Mouse (Mus musculus) limb, embryonic 14.5 days (tissue): ENCODE data around the gene Shisa8. TPM values are rescaled to one million over a fixed set of nuclear protein-coding genes. Genes with fewer than 3 reads are reported as not detected.

Experiments used
- ATAC-seq: fragments of 200-750 bp; cut with Nextera tagmentation; 2 replicates; pipeline ENCODE4 v1.8.0; 2017; ENCODE audit warnings: low read depth, moderate number of reproducible peaks, moderate TSS enrichment; ENCODE audit not compliant: low FRiP score
- DNase-seq: peaks from one replicate; pipeline ENCODE4 v3.0.0-alpha.2; 2015; ENCODE audit warnings: low spot score
- H3K27ac ChIP-seq: fragments of 300-500 bp; sonication (generic); replicated peaks from 2 replicates; pipeline ENCODE4 v1.5.1; 2014; ENCODE audit warnings: low read depth, mild to moderate bottlenecking, low read length, moderate library complexity, mixed read lengths
- H3K27me3 ChIP-seq: fragments of 300-500 bp; sonication (generic); 2 replicates; pipeline ENCODE4 v1.6.1; 2014; ENCODE audit warnings: low read length, mixed read lengths; ENCODE audit not compliant: control insufficient read depth, insufficient read depth
- H3K36me3 ChIP-seq: fragments of 300-500 bp; sonication (generic); 2 replicates; pipeline ENCODE4 v1.6.1; 2014; ENCODE audit warnings: mild to moderate bottlenecking, low read length, moderate library complexity, mixed read lengths; ENCODE audit not compliant: control insufficient read depth, insufficient read depth
- H3K4me1 ChIP-seq: fragments of 300-500 bp; sonication (generic); 2 replicates; pipeline ENCODE4 v1.6.1; 2014; ENCODE audit warnings: antibody characterized with exemption, low read length, mixed read lengths; ENCODE audit not compliant: control insufficient read depth, insufficient read depth
- H3K4me2 ChIP-seq: fragments of 300-500 bp; sonication (generic); replicated peaks from 2 replicates; pipeline ENCODE4 v1.6.1; 2014; ENCODE audit warnings: low read depth, mild to moderate bottlenecking, low read length, moderate library complexity; ENCODE audit not compliant: severe bottlenecking
- H3K4me3 ChIP-seq: fragments of 300-500 bp; sonication (generic); replicated peaks from 2 replicates; pipeline ENCODE4 v1.5.1; 2014; ENCODE audit warnings: low read length
- H3K9ac ChIP-seq: fragments of 300-500 bp; sonication (generic); 2 replicates; pipeline ENCODE4 v1.6.1; 2014; ENCODE audit warnings: mild to moderate bottlenecking, low read depth, low read length, moderate library complexity; ENCODE audit not compliant: severe bottlenecking
- H3K9me3 ChIP-seq: fragments of 300-500 bp; sonication (generic); 2 replicates; pipeline ENCODE4 v1.6.1; 2016; ENCODE audit warnings: low read length; ENCODE audit not compliant: control insufficient read depth
- POLR2A ChIP-seq: fragments of 200-500 bp; IDR thresholded peaks from 2 replicates; pipeline ENCODE4 v1.8.0; 2012; ENCODE audit warnings: inconsistent platforms, mild to moderate bottlenecking, moderate library complexity, borderline replicate concordance; ENCODE audit not compliant: insufficient read depth, insufficient read length; ENCODE audit errors: extremely low read depth
- WGBS: fragments of 180-500 bp; shearing (Covaris S2); extraction: QIAGEN DNeasy Blood & Tissue Kit; methylation state at CpG from one replicate; pipeline ENCODE4 v1.1.7; 2014; 5-methylcytosine and 5-hydroxymethylcytosine counted together
- microRNA counts: library from miRNA; unstranded; fragments of <30 nt; microRNA quantifications from one replicate; lab custom pipeline; 2016
- microRNA-seq: library from miRNA; unstranded; fragments of <30 nt; microRNA quantifications from one replicate; pipeline ENCODE4, GENCODE M21; 2016
- polyA plus RNA-seq, 2 experiments: library from polyadenylated mRNA; depleted of rRNA in 1 of 2; stranded (reverse) in 1 of 2; unstranded in 1 of 2; fragments of >200 nt; fragmentation: Nextera tagmentation in 1 of 2; extraction: Ambion mirVana in 1 of 2; gene quantifications; 2 replicates each; pipeline versions ENCODE4 v1.2.1 to v1.2.3; 2012 to 2014

The Shisa8 gene
- polyA plus RNA-seq, 2 experiments: 0.41 to 1.1 TPM

DNA sequence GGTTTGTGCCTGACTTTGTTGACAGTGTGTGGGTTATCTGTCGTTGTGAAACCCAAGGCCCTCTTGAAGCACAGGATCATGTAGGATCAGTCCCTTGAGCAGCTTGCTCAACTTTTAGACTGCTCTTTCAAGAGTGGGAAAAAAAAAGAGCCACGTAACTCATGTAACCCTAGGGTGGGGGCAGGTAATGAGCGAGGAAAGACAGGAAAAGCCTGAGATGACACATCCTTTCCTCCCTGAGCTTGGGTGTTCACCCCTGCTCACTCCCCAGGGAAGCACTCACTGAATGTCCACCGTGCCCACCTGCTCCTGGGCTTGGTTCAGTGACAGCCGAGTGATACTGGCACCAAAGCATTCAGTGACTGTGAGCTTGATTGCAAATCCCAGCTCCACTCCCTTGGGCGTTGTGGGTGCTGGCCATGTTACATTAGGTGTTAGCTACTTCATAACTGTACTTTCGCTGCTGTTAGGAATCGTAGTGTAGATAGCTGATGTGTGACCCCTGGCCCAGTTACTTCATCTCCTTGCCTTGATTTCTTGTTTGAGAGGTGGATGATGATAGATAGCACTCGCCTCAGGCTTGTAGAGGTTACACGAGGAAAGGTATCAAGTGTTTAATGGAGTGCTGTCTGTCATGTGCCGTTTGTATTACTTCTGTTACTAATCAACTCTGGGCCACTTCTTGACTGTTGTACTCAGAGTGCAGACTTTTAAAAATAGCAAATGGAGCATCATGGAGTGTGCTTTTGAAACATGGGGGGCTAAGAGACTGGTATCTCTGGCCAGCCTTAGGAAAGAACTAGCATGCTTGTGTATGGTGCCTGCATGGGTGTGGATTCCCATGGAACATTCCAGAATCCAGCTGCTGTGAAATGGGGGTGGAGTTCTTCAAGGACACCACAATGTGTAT is 51.6 kb downstream of the Shisa8 start:
- no peak overlapping the region; the same call in 1 of the 2 replicates for H3K4me2 ChIP-seq
- no peak overlapping the region for H3K4me3 ChIP-seq
- peaks cover 33% of the 10 kb centered on the region for H3K4me1 ChIP-seq
- TF ChIP-seq POLR2A: no peak
- no peak for ATAC-seq
- no peak for DNase-seq
- no peaks in the 10 kb centered on the region for H3K9me3 ChIP-seq
- no peak overlapping the region for H3K27ac ChIP-seq
- H3K36me3 ChIP-seq: no peaks in the 10 kb centered on the region; the same call in 1 of the 2 replicates
- H3K27me3 ChIP-seq: no peaks in the 10 kb centered on the region
- WGBS: 68% methylated on average over 11 of the region's 11 CpGs
- H3K9ac ChIP-seq: no peak overlapping the region

DNA sequence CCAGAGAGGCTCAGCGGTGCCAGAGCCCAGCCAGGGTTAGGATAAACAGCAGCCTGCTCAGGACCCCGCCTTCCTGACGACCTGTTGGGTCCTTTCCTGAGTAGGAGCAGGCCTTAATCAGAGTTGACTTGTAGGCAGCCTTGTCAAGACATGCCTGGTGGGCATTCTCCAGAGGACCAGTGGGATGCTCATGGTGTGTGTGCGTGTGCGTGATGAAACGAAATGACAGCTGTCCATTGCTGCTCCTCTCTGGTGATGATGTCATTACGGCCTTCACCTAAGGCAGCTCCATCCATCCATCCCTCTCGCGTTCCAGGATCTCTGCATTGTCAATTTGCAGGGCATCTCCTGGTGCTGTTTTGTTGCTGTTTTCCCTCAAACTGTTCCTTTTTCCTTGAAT is 53.1 kb downstream of the Shisa8 start:
- Histone ChIP-seq H3K27me3 (no peaks in the 10 kb centered on the region), H3K4me1 (peaks cover 25% of the 10 kb centered on the region), H3K4me2 (no peak overlapping the region), H3K27ac (0 out of 2 replicates have a peak overlapping the region, but pooled peaks have one; percentile 20), H3K9me3 (no peaks in the 10 kb centered on the region), H3K4me3 (no peak overlapping the region), H3K36me3 (no peaks in the 10 kb centered on the region; the same call in 1 of the 2 replicates), H3K9ac (no peak overlapping the region)
- no peak for DNase-seq
- 79% methylated on average over 9 of the region's 9 CpGs for WGBS
- no peak for ATAC-seq
- no peak for TF ChIP-seq POLR2A

DNA sequence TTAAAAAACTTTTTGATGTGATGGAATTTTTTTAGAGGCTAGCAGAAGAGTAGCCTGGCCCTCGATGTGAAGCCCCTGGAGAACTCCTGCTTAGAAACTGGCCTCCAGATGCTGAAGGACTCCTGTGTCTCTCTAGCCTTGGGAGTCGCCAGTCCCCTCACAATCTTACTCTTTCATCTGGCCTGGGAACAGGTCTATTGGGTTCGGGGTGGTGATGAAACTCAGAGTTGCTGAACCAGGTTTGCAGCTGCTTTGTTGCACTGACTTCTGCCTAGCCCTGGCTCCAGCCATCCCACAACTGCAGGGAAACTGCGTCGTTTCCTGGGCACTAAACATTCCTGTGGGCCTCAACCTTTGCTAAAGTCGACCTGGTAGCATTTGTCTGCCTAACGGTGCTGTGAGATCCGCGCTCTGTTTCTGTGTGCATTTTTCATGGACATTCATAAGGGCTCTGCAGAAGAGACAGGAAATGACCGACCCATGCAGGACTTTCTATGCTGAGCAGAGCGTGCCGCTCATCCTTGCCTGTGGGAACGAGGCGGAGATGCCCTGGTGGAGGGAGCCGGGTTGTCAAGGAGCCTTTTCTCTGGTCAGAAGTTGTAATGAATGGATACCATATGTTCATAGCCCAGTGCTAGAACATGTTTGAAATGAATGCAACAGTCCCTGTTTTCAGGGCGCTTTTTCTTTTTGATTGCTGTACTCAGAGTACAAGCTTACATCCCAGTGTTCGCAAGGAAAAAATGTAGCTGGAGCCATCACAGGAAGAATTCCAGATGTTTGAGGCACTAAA is 54.2 kb downstream of the Shisa8 start:
- ATAC-seq (no peak), DNase-seq (no peak)
- Histone ChIP-seq H3K4me2 (no peak overlapping the region), H3K36me3 (no peaks in the 10 kb centered on the region; the same call in 1 of the 2 replicates), H3K27ac (peak overlapping the region; percentile 76), H3K4me1 (peaks cover 25% of the 10 kb centered on the region), H3K9me3 (no peaks in the 10 kb centered on the region), H3K9ac (no peak overlapping the region), H3K4me3 (no peak overlapping the region), H3K27me3 (no peaks in the 10 kb centered on the region)
- no peak for TF ChIP-seq POLR2A
- WGBS: 34% methylated on average over 17 of the region's 17 CpGs

DNA sequence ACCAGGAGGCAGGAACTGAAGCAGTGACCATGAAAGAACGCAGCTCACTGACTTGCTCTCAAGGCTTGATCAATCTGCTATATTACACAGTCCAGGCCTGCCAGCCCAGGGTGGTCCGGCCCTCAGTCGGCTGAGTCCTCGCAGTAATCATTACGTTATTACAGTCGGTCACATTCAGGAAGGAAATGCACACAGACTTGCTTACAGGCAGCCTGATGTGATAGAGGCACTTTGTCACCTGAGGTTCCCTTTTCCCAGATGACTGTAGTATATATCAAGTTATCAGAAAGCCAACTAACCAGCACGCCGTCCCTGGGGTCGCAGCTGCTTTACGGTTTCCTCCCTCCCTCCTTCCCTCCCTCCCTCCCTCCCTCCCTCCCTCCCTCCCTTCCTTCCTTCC is 55.7 kb downstream of the Shisa8 start:
- H3K27me3 ChIP-seq: no peaks in the 10 kb centered on the region
- H3K27ac ChIP-seq: no peak overlapping the region
- no peak overlapping the region for H3K9ac ChIP-seq
- no peak overlapping the region for H3K4me3 ChIP-seq
- H3K4me1 ChIP-seq: peaks cover 29% of the 10 kb centered on the region
- H3K36me3 ChIP-seq: no peaks in the 10 kb centered on the region; the same call in 1 of the 2 replicates
- DNase-seq (no peak), ATAC-seq (no peak)
- H3K4me2 ChIP-seq: no peak overlapping the region
- WGBS: 76% methylated on average over 6 of the region's 10 CpGs
- no peaks in the 10 kb centered on the region for H3K9me3 ChIP-seq
- TF ChIP-seq POLR2A: no peak

DNA sequence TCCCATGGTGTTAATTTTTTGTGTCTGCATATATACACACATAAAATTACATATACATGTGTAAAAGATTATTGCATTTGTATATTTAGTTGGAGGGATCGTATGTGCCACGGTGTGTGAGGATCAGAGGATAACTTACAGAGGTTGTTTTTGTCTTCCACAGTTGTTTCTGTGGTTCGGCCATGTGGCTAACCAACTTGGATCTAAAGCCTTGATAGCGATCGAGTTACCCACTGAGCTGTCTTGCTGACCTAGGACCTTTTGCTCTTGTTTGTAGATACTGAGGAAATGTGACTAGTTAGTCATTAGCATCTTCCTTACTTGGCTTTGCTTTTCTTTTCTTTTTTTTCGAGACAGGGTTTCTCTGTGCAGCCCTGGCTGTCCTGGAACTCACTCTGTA is 56.3 kb downstream of the Shisa8 start:
- no peak for DNase-seq
- Histone ChIP-seq H3K4me3 (no peak overlapping the region), H3K9ac (no peak overlapping the region), H3K27ac (no peak overlapping the region), H3K36me3 (no peaks in the 10 kb centered on the region; the same call in 1 of the 2 replicates), H3K4me2 (no peak overlapping the region), H3K9me3 (no peaks in the 10 kb centered on the region), H3K27me3 (no peaks in the 10 kb centered on the region), H3K4me1 (peaks cover 29% of the 10 kb centered on the region)
- ATAC-seq: no peak
- WGBS: 89% methylated on average over 6 of the region's 6 CpGs
- no peak for TF ChIP-seq POLR2A

MicroRNA genes within 50 kb of the gene (microRNA counts, 519-probe panel; counts per million panel counts)
- 2,640 counts per million, percentile 45 among the panel's probes with 10 or more counts for microRNA mmu-miR-33 (lab: Ali Mortazavi, UCI)

Small RNA genes lying within 50 kb of the gene (microRNA-seq; reads per million reads assigned to microRNA genes)
- 100 reads per million, percentile 46 among the genes with 10 or more reads in this experiment for gene Mir33

Other genes starting within 250 kb of the Shisa8 start
- not detected in 2 replicates for gene 1700029P11Rik, start 232.3 kb downstream of the Shisa8 start, polyA plus RNA-seq (2012; rRNA removed)
- gene 1700029P11Rik, start 232.3 kb downstream of the Shisa8 start, polyA plus RNA-seq (2014; fragmentation: Nextera tagmentation; extraction: Ambion mirVana): not detected in 2 replicates
- gene Xrcc6, start 225.0 kb downstream of the Shisa8 start, polyA plus RNA-seq (2012; rRNA removed): 29.3 and 37.2 TPM in 2 replicates
- gene Xrcc6, start 225.0 kb downstream of the Shisa8 start, polyA plus RNA-seq (2014; fragmentation: Nextera tagmentation; extraction: Ambion mirVana): 71.8 and 74.0 TPM in 2 replicates
- gene Desi1, start 179.0 kb downstream of the Shisa8 start, polyA plus RNA-seq (2012; rRNA removed): 30.5 and 34.8 TPM in 2 replicates
- 26.3 and 29.8 TPM in 2 replicates for gene Desi1, start 179.0 kb downstream of the Shisa8 start, polyA plus RNA-seq (2014; fragmentation: Nextera tagmentation; extraction: Ambion mirVana)
- gene Snu13, start 165.2 kb downstream of the Shisa8 start, polyA plus RNA-seq (2012; rRNA removed): 155 and 182 TPM in 2 replicates
- gene Snu13, start 165.2 kb downstream of the Shisa8 start, polyA plus RNA-seq (2014; fragmentation: Nextera tagmentation; extraction: Ambion mirVana): 268 and 280 TPM in 2 replicates
- gene 4930407I10Rik, start 153.7 kb downstream of the Shisa8 start, polyA plus RNA-seq (2012; rRNA removed): 0.01 TPM in 1 of 2 replicates, not detected in the other
- 0.06 TPM in 1 of 2 replicates, not detected in the other for gene 4930407I10Rik, start 153.7 kb downstream of the Shisa8 start, polyA plus RNA-seq (2014; fragmentation: Nextera tagmentation; extraction: Ambion mirVana)
- gene Mei1, start 142.8 kb downstream of the Shisa8 start, polyA plus RNA-seq (2012; rRNA removed): 0.14 and 0.16 TPM in 2 replicates
- gene Mei1, start 142.8 kb downstream of the Shisa8 start, polyA plus RNA-seq (2014; fragmentation: Nextera tagmentation; extraction: Ambion mirVana): 0.12 TPM in 1 of 2 replicates, not detected in the other
- 39.6 and 40.7 TPM in 2 replicates for gene Ccdc134, start 84.9 kb downstream of the Shisa8 start, polyA plus RNA-seq (2012; rRNA removed)
- 26.4 and 28.3 TPM in 2 replicates for gene Ccdc134, start 84.9 kb downstream of the Shisa8 start, polyA plus RNA-seq (2014; fragmentation: Nextera tagmentation; extraction: Ambion mirVana)
- gene Srebf2, start 65.6 kb downstream of the Shisa8 start, polyA plus RNA-seq (2012; rRNA removed): 131 and 253 TPM in 2 replicates
- gene Srebf2, start 65.6 kb downstream of the Shisa8 start, polyA plus RNA-seq (2014; fragmentation: Nextera tagmentation; extraction: Ambion mirVana): 122 and 125 TPM in 2 replicates
- 0.29 and 0.46 TPM in 2 replicates for gene Tnfrsf13c, start 11.6 kb upstream of the Shisa8 start, polyA plus RNA-seq (2012; rRNA removed)
- gene Tnfrsf13c, start 11.6 kb upstream of the Shisa8 start, polyA plus RNA-seq (2014; fragmentation: Nextera tagmentation; extraction: Ambion mirVana): 0.22 and 0.29 TPM in 2 replicates
- 39.4 and 43.3 TPM in 2 replicates for gene Cenpm, start 31.9 kb upstream of the Shisa8 start, polyA plus RNA-seq (2012; rRNA removed)
- gene Cenpm, start 31.9 kb upstream of the Shisa8 start, polyA plus RNA-seq (2014; fragmentation: Nextera tagmentation; extraction: Ambion mirVana): 57.7 and 59.3 TPM in 2 replicates
- gene 1500009C09Rik, start 39.6 kb upstream of the Shisa8 start, polyA plus RNA-seq (2012; rRNA removed): 0.35 and 0.40 TPM in 2 replicates
- gene 1500009C09Rik, start 39.6 kb upstream of the Shisa8 start, polyA plus RNA-seq (2014; fragmentation: Nextera tagmentation; extraction: Ambion mirVana): not detected in 2 replicates
- 23.7 and 26.6 TPM in 2 replicates for gene Sept3, start 62.1 kb upstream of the Shisa8 start, polyA plus RNA-seq (2012; rRNA removed)
- gene Sept3, start 62.1 kb upstream of the Shisa8 start, polyA plus RNA-seq (2014; fragmentation: Nextera tagmentation; extraction: Ambion mirVana): 12.0 and 13.3 TPM in 2 replicates
- 0.24 and 0.47 TPM in 2 replicates for gene Wbp2nl, start 86.1 kb upstream of the Shisa8 start, polyA plus RNA-seq (2012; rRNA removed)
- gene Wbp2nl, start 86.1 kb upstream of the Shisa8 start, polyA plus RNA-seq (2014; fragmentation: Nextera tagmentation; extraction: Ambion mirVana): not detected in 2 replicates
- gene Naga, start 126.1 kb upstream of the Shisa8 start, polyA plus RNA-seq (2012; rRNA removed): 101 and 118 TPM in 2 replicates
- 59.3 and 60.1 TPM in 2 replicates for gene Naga, start 126.1 kb upstream of the Shisa8 start, polyA plus RNA-seq (2014; fragmentation: Nextera tagmentation; extraction: Ambion mirVana)
- gene Pheta2, start 126.1 kb upstream of the Shisa8 start, polyA plus RNA-seq (2012; rRNA removed): 12.8 and 15.3 TPM in 2 replicates
- 11.9 and 14.1 TPM in 2 replicates for gene Pheta2, start 126.1 kb upstream of the Shisa8 start, polyA plus RNA-seq (2014; fragmentation: Nextera tagmentation; extraction: Ambion mirVana)
- gene Smdt1, start 126.1 kb upstream of the Shisa8 start, polyA plus RNA-seq (2012; rRNA removed): 175 and 178 TPM in 2 replicates
- gene Smdt1, start 126.1 kb upstream of the Shisa8 start, polyA plus RNA-seq (2014; fragmentation: Nextera tagmentation; extraction: Ambion mirVana): 255 and 258 TPM in 2 replicates
- gene Ndufa6, start 141.5 kb upstream of the Shisa8 start, polyA plus RNA-seq (2012; rRNA removed): 252 and 318 TPM in 2 replicates
- 325 and 348 TPM in 2 replicates for gene Ndufa6, start 141.5 kb upstream of the Shisa8 start, polyA plus RNA-seq (2014; fragmentation: Nextera tagmentation; extraction: Ambion mirVana)
- gene Cyp2d22, start 167.4 kb upstream of the Shisa8 start, polyA plus RNA-seq (2012; rRNA removed): 27.5 and 29.5 TPM in 2 replicates
- 5.2 and 6.4 TPM in 2 replicates for gene Cyp2d22, start 167.4 kb upstream of the Shisa8 start, polyA plus RNA-seq (2014; fragmentation: Nextera tagmentation; extraction: Ambion mirVana)
- not detected in 2 replicates for gene Cyp2d11, start 181.2 kb upstream of the Shisa8 start, polyA plus RNA-seq (2012; rRNA removed)
- not detected in 2 replicates for gene Cyp2d11, start 181.2 kb upstream of the Shisa8 start, polyA plus RNA-seq (2014; fragmentation: Nextera tagmentation; extraction: Ambion mirVana)
- not detected in 2 replicates for gene Cyp2d10, start 194.4 kb upstream of the Shisa8 start, polyA plus RNA-seq (2012; rRNA removed)
- gene Cyp2d10, start 194.4 kb upstream of the Shisa8 start, polyA plus RNA-seq (2014; fragmentation: Nextera tagmentation; extraction: Ambion mirVana): not detected in 2 replicates
- 0.26 TPM in 1 of 2 replicates, not detected in the other for gene Cyp2d9, start 220.6 kb upstream of the Shisa8 start, polyA plus RNA-seq (2012; rRNA removed)
- not detected in 2 replicates for gene Cyp2d9, start 220.6 kb upstream of the Shisa8 start, polyA plus RNA-seq (2014; fragmentation: Nextera tagmentation; extraction: Ambion mirVana)